Mouse (Mus musculus) T-helper 2 cell (primary cell): Measurements from ENCODE around the gene Eno2.
"Not testable (repeated sequence)": the region's sequence is repeated elsewhere in the genome, so short reads cannot be mapped to it uniquely, and the experiment has no call there.

Experiments
- in situ Hi-C: fragments of 300-600 bp; cut with MboI, MseI; formaldehyde crosslinking; loops from one replicate; pipeline ENCODE4 v1.15.1; 2025; ENCODE audit warnings: high pct_unique_total_duplicates

The Eno2 gene

DNA sequence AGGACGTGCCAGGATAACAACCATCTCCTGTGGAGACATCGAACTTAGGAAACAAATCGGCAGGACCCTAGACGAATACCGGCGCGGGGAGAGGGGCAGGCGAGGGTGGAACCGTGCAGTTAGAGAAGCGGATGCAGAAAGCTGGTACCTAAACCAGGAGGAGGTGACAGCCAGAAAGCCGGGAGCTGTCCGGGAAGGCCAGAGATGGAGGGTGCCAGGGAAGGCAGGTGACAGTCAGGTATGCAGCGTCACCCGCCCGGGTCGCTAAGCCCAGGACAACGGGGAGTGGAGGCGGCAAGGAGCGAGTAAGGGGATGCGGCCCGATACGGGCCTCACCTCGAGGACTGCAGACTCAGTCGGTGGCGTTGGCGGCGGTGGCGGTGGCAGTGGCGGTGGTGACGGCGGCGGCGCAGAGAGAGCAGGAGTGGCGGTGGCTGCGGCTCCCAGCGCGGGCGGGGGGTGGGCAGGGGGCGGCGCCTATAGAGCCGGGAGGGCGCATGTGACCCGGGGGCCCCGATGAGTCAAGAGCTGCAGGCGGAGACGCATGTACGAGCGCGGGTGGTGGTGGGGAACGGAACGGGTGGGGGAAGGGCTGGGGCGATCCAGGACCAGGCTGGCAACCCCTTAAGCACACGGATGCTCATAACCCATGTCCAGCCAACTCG, at the start of gene Eno2:
Gene Eno2, minus strand, starts transcription at position 573 of the 665 bp plus-strand sequence.
- in situ Hi-C loops: no loop called here

DNA sequence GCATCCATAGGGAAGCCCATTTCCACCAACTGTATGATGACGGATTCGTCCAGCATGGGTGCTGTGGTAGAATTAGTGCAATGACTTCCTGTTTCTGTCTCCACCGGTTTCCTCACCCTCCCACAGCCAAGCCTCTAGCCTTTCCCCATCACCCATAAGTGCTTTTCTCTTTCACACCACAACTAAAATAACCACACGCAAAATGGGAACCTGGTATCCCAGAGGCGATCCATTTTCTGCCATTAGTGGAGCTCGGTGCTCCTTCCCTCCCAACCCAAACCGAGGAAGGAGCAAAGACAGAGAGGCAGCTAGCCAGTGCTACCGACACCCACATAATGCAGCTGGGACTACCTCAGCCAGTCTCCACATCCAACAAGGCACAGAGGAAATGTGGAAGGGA, 48.5 kb upstream of the Eno2 start:
- in situ Hi-C loops: no loop called here

DNA sequence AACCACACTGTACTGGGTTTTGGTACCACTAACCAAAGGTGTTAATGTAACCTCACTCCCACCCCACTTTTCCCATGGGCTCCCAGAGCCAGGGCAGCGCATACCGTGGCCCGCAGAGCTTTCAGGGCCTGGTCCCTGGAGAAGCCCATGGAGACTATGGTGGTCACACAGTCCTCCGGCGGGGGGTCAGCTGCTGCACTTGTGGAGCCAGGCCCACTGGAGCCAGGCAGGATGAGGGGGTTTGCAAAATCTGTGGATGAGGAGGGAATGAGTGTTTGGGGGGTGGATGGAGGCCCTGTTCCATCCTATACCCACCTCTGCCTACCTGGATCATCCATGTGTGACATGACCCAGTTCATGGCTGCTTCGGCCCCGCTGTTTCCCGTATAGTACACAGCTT, 48.1 kb upstream of the Eno2 start:
- in situ Hi-C loops: no loop called here

DNA sequence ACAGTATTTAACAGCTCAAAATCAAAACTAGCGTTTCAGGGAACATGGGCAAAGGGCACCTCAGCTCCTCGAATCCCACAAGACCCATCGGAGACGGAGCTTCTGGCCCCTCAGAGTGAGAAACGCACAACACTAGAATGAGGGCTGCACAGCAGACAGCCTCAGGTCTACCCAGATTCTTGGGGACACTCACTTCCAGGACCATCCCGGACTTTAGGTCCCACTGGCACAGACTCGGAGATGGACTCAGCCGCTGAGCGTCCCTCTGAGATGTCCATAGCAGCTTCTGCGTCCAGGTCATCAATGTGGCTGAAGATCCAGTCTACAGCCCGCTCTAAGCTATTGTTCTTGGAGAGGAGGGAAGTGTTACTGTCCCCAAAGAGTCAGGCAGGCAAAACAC, 47.7 kb upstream of the Eno2 start:
- in situ Hi-C loops: no loop called here

DNA sequence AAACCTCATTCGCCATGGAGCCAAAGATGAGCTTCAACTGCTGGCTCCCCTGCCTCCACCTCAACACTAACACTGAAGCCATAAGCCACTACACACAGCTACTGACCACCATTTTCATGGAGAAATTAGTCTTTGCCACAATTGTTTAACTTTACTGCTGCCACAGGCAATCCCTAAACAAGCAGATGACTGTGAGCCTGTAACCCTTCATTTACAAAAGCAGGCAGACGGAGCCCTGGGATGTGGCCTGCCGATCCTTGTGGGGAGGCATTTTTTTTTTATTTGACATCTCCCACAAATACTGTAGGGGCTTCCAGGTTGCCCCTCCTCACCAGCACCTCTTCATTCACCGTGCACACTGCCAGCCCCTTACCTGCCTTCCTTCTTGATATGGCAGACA, 47.1 kb upstream of the Eno2 start:
- in situ Hi-C loops: no loop called here

DNA sequence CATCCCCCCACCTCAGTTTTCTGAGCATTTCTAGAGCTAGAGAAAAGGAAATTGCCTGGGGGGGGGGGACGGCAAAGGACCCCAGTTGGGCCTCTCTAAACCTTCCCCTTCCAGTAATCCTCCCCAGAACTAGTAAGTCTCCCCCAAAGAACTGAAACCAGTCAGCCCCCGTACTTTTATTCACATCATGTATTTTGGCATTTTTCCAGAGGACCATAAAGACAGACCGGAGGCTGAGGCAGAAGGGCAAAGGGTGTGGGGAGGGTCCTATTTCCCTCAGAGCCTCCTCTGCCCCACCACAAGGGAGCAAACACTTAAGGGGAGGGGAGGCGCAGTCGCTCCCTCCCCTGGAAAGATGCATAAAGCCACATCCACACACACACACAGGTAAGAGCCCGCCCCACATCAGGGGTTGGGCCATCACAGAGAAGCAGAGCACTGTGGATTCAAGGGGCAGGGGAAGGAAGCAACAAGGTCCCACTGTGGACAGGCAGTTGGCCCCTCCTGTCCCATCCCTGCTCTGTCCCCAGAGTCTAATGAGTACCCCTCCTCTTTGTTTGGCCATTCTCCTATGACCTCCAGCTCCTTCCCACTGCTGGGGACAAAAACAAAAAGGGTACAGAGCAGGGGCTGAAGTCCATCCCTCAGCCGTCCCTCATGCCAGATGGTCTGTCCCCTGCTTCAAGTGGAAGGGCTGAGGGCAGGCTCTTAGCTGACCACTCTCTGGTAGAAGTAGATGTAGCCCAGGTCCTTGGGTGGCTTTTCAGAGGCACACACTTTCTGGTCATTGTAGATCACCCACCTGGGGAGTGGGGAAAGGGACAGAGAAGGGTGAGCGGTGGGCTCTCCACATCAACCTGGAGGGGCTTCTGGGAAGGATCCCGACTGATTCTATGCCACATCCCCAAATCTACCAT, 45.6 kb upstream of the Eno2 start:
- in situ Hi-C loops: no loop called here

DNA sequence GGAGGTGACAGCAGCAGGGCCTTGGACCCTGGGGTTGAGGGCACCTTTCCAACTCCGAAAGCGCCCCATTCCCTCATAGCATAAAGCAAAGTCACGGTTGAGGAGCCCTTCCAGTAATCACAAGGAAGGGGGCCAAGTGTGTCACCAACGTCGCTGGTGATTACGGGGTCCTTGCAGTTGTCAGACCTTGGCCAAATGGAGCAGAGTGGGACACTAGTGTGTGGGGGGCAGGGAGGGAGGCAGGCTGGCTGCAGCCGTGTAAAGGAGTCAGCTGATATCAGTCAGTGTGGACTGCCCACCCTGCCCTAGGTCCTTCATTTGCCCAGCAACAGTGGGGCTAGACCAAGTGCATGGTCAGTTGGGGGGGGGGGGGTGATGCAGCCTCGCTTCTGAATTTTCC, 45.0 kb upstream of the Eno2 start:
- in situ Hi-C loops: no loop called here

DNA sequence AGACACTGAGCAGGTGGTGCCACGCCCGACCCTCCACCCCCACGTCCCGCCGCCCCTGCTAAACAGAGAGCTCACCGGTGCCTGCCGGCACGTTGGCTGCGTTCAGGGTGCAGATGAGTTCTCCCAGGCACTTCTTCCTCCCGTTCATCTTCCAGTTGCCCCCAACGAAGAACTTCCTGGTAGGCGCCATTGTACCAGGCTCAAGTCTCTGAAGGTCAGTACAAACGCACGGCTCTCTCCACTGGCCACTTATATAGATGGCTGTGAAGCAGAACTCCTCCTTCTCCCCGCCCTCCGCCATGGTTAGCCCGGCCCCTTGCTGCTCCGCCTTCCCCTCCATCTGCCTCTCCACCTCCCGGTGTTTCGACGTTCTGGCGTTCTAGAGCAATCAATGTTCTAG, 44.5 kb upstream of the Eno2 start, which contains the start of gene Tpi1:
Gene Tpi1, minus strand, starts transcription at position 364 of the 400 bp plus-strand sequence.
- in situ Hi-C loops: no loop called here

DNA sequence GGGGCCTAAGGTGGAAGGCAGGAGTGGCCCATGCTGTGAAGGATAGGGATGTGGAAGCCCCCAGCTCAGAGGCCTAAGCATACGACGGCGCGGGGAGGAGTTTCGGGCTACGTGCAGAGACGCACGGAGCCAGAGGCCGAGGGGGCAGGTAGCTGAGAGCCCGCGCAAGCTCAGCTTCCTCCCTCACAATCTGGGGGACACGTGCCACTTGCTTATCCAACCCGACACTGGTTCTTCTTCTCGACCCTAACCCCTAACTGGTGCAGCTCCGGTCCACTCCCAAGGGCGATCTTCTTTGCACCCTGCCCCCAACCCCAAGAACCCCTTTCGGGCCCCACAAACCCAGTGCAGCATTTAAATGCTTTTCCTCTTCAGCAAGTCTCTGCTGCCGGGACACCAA, 44.0 kb upstream of the Eno2 start:
- in situ Hi-C loops: no loop called here

DNA sequence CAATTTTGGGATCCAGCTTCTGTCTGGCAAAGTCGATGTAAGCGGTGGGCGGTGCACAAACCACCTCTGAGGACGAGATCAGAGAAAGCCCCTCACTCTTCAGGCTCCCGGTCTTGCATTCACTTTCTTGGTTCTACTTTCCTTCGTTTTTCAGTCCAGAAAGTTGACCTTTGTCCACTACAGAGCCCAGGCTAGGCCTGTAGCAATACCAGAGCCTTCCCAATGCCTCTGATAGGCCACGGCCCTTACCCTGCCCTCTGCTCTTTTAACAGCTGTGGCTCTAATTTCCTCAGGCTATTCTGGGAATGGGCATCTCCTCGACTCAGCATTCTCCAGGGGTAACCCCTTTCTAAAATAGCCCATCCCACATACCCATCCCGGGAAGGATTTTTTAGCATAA, 43.4 kb upstream of the Eno2 start:
- in situ Hi-C loops: no loop called here

DNA sequence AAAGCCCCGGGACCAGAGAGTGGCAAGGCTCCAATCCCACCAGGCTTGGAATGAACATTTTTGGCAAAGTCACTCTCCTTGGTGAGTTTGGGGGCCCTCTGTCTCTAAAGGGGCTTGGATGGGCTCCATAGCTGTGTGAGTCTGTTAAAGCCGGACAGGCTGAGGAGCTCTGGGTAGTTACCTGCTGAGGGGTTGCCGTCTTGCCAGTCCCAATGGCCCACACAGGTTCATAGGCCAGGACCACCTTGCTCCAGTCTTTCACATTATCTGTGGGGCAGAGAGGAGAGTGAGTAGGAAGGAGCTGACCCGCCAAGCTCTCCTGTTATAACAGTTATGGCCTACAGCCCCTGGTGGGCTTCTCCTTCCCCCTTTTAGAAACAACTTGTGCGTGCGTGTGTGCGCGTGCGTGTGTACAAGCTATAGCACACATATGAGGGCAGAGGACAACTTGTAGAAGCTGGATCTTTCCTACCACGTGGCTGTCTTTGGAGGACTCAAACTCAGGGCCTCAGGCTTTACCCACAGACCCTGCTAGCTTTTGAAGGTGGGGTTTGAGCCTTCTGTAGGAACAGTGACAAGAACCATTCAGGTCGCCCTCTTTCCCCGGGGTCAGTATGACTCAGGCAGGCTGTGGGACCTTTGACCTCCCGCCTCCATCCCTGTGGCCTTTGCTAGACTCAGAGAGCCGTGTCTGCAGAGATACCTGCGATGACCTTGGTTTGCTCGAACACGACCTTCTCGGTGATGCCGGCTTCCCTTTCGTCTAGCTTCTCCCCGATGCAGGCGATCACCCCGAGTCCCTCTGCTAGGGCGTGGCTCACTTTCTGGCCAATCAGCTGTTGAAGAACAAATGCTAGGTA, 42.5 kb upstream of the Eno2 start:
- in situ Hi-C loops: no loop called here

DNA sequence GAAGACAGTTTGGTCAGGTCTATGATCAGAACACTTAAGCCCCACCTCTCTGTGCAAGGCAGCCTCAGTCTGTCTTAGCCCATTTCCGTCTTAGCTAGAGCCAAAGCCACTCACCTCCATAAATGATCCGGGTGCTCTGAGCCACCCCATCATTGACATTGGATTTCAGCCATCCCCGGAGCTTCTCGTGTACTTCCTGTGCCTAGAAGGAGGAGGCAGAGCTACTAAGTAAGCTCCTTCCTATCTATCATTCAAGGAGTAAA, 41.9 kb upstream of the Eno2 start:
- in situ Hi-C loops: no loop called here

DNA sequence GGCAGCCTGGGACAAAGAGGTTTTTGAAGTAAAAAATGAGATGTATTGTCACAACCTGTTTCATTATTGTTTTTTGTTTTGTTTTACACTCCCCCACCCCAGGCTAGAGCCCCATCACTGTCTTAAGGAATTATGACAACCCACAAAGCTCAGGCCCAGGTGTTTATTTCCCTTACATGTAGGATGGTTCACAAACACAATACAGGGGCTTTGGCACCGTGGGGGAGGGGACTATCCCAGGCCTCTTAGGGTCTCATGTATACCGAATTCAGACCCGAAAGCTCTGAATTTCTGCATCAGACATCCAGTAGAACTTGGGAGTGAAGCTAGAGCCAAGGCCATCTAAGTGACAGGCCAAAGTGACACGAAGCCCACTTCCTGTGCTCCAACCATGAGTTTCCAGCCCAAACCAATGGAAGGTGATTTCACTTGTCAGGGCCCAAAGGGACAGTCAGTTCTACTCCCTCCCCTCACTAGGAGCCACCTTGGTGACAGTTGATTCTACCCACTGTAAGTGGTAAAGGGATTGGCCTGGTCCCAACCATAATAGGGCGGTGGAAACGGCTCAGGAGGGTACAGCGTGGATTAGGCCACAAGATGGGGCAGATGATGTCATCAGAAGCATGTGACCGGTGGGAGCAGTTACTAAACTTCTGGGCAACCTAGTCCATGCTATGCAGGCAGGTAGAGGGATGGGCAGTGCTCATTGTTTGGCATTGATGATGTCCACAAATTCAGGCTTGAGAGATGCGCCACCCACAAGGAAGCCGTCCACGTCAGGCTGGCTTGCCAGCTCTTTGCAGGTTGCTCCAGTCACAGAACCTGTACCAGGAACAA, 41.3 kb upstream of the Eno2 start:
- in situ Hi-C loops: not testable (repeated sequence)

DNA sequence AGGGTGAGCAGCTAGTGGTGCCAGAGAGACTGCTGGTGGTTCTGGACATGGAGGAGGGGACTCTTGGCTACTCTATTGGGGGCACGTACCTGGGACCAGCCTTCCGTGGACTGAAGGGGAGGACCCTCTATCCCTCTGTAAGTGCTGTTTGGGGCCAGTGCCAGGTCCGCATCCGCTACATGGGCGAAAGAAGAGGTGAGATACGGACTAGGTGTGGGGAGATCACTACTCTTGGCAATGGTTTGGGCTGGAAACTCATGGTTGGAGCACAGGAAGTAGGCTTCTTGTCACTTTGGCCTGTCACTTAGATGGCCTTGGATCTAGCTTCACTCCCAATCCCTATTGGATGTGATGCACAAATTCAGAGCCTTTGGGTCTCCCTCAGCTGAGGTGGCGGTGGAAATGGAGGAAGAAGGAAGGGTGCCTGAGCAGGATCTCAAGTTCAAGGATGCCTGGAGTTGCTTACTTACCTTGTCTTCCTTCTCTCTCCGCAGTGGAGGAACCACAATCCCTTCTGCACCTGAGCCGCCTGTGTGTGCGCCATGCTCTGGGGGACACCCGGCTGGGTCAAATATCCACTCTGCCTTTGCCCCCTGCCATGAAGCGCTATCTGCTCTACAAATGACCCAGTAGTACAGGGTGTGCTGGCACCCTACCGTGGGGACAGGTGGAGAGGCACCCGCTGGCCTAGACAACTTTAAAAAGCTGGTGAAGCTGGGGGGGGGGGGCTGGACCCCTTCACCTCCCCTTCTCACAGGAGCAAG, 40.5 kb upstream of the Eno2 start:
- in situ Hi-C loops: no loop called here

DNA sequence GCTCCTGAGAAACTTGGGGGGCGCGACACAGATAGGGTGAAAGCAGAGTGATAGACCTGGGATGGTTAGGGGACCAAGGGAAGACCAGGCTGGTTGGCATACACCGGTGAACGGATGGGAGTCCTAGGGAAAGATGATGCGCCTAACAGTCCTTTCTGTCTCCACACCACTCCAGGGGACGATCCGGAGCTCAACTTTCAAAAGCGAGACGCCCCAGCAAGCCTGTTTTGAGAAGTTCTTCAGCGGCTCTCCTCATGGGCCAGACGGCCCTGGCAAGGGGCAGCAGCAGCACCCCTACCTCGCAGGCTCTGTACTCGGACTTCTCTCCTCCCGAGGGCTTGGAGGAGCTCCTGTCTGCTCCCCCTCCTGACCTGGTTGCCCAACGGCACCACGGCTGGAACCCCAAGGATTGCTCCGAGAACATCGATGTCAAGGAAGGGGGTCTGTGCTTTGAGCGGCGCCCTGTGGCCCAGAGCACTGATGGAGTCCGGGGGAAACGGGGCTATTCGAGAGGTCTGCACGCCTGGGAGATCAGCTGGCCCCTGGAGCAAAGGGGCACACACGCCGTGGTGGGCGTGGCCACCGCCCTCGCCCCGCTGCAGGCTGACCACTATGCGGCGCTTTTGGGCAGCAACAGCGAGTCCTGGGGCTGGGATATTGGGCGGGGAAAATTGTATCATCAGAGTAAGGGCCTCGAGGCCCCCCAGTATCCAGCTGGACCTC, 39.7 kb upstream of the Eno2 start:
- in situ Hi-C loops: no loop called here

DNA sequence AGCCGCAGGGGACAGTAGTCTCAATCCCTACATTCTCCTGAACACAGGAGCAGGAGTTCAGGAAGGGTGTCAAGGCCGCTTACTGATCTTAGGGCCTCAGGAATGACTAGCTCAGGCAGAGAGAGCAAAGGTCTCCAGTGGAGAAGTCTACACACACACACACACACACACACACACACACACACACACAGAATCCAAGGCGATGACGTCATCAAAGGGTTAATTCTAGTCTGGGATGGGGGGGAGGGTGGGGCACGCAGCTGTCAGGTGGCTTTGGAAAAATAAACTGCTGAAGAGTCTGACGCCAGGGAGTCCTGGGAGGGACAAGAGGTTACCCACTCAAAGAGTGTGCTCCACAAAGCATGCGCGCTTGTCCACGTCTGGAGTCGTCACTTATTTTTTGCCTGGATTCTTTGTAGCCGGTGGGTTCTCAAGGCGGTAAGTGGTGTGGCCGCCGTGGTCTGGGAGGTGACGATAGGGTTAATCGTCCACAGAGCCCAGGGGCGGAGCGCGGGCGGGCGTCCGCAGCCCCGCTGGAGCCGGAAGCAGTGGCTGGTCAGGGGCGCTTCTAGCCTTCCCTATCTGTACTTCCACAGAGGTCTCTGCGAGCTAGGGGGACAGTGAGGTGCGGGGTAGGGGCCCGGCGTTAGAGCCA, 39.0 kb upstream of the Eno2 start, which contains the start of gene Spsb2:
Gene Spsb2, plus strand, starts transcription at position 304 of the 655 bp plus-strand sequence.
- in situ Hi-C loops: no loop called here

DNA sequence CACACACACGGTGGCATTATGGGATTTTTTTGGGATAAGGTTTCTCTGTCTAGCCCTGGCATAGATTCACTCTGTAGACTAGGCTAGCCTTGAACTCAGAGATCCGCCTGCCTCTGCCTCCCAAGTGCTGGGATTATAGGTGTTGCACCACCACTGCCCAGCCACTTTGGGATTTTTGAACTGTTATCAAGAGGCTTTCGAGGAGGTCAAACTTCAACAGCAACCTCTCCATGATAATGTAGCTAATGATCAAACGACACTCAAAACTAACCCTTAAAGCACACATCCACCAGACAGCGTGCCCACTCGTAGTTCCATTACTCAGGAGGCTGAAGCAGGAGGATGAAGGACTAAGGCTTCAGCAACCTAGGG, 38.5 kb upstream of the Eno2 start:
- in situ Hi-C loops: no loop called here

DNA sequence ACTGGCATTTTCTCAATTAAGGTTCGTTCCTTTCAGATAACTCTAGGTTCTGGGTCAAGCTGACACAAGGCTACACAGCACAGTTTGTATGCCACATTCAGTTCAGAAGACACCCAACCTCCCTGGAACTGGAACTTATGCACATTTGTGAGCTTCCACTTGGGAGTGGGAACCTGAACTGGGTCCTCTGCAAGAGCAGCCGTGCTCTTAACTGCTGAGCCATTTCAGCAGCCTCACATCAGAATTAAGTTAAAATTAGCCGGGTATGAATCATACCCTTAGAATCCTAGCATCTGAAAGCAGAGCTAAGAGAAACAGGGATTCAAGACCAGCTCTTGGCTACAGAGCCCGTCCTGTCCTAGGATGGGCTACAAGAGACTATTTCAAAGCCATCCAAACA, 37.9 kb upstream of the Eno2 start:
- in situ Hi-C loops: no loop called here

DNA sequence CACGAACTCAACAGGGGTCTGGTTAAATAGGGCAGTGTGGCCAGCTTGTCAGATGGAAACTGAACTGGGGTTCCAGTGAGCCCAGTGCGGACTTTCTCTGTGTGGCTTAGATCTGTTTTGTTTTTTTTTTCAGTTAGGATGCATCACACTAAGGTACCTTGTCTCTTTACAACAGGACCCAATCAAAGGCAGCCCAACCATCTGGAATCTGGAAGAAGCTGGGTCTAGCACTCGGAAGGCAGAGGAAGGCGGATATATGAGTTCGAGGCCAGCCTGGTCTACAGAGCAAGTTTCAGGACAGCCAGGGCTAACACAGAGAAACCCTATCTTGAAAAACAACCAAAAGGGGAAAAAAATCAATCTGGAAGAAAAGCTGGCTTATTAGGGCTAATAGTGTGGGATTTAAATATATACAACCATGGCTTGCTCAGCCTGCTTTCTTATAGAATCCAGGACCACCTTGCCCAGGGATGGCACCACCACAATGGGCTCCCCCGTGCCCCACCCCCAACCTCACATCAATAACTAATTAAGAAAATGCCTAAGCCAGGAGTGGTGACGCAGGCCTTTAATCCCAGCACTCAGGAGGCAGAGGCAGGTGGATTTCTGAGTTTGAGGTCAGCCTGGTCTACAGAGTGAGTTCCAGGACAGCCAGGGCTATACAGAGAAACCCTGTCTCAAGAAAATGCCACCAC, 37.1 kb upstream of the Eno2 start:
- in situ Hi-C loops: no loop called here
